Mouse (Mus musculus) lung, adult 2 months (tissue): ENCODE data around the gene Slc5a9.

Experiments
- CTCF ChIP-seq: fragments of 200-500 bp; IDR thresholded peaks from 2 replicates; pipeline ENCODE4 v1.5.1; 2011; ENCODE audit warnings: mild to moderate bottlenecking, low read length, control low read depth; ENCODE audit not compliant: insufficient read depth
- POLR2A ChIP-seq: fragments of 200-500 bp; IDR thresholded peaks from 2 replicates; pipeline ENCODE4 v1.6.1; 2011; ENCODE audit warnings: low read depth, mild to moderate bottlenecking, control low read depth, low read length, borderline replicate concordance; ENCODE audit errors: extremely low read depth

- no peak for TF ChIP-seq CTCF
- TF ChIP-seq POLR2A: no peak
These were observed 50.1 kb downstream of the Slc5a9 start for GRCm38 (mm10) chr4:111852626-111853025.
